Mouse (Mus musculus): ENCODE results near the gene Itgb5. TPM values are rescaled to one million over a fixed set of nuclear protein-coding genes. Genes with fewer than 3 reads are reported as not detected.

Gene Itgb5
- polyA plus RNA-seq, 1 experiment from 2014 or later, result 121 TPM

GRCm38 (mm10) chr16:33885671-33886328, 56.3 kb downstream of the Itgb5 start:
- Histone ChIP-seq H3K4me2 (ENCODE audit: low read depth, low read length) (no peak overlapping the region), H3K9me3 (ENCODE audit: control insufficient read depth, low read length) (no peaks in the 10 kb centered on the region), H3K4me1 (ENCODE audit: control insufficient read depth, insufficient read depth, low read length) (peaks cover 68% of the 10 kb centered on the region), H3K9ac (ENCODE audit: low read depth, low read length) (no peak overlapping the region), H3K4me3 (ENCODE audit: low read depth, low read length) (no peak overlapping the region), H3K36me3 (ENCODE audit: control insufficient read depth, insufficient read depth, low read length) (peaks cover 13% of the 10 kb centered on the region; the same call in 1 of the 2 replicates), H3K27ac (replicated peaks; ENCODE audit: low read depth, low read length) (peak overlapping the region; percentile 33; the same call in 1 of the 2 replicates), H3K27me3 (replicated peaks; ENCODE audit: control insufficient read depth, insufficient read depth, low read length) (no peaks in the 10 kb centered on the region)
- no peak for DNase-seq (ENCODE audit: low spot score)
- ATAC-seq (ENCODE audit: low read depth), result no peak
- 80% methylated on average over 14 of the region's 14 CpGs for WGBS

- ATAC-seq (ENCODE audit: low read depth) (no peak), DNase-seq (ENCODE audit: low spot score) (peak; percentile 50)
- H3K9ac ChIP-seq (ENCODE audit: low read depth, low read length), result no peak overlapping the region
- H3K27me3 ChIP-seq (replicated peaks; ENCODE audit: control insufficient read depth, insufficient read depth, low read length), result no peaks in the 10 kb centered on the region
- no peak overlapping the region for H3K4me2 ChIP-seq (ENCODE audit: low read depth, low read length)
- H3K9me3 ChIP-seq (ENCODE audit: control insufficient read depth, low read length), result no peaks in the 10 kb centered on the region
- peak overlapping the region; percentile 12; the same call in 1 of the 2 replicates for H3K27ac ChIP-seq (replicated peaks; ENCODE audit: low read depth, low read length)
- H3K4me1 ChIP-seq (ENCODE audit: control insufficient read depth, insufficient read depth, low read length), result peaks cover 76% of the 10 kb centered on the region
- no peak overlapping the region for H3K4me3 ChIP-seq (ENCODE audit: low read depth, low read length)
- H3K36me3 ChIP-seq (ENCODE audit: control insufficient read depth, insufficient read depth, low read length), result peaks cover 11% of the 10 kb centered on the region; the same call in 1 of the 2 replicates
- WGBS, result 22% methylated on average over 6 of the region's 6 CpGs
These were observed 57.2 kb downstream of the Itgb5 start for GRCm38 (mm10) chr16:33886665-33887064.

GRCm38 (mm10) chr16:33887981-33888380, 58.5 kb downstream of the Itgb5 start:
- no peak overlapping the region for H3K9ac ChIP-seq (ENCODE audit: low read depth, low read length)
- ATAC-seq (ENCODE audit: low read depth) (no peak), DNase-seq (ENCODE audit: low spot score) (no peak)
- H3K27ac ChIP-seq (replicated peaks; ENCODE audit: low read depth, low read length), result no peak overlapping the region
- H3K27me3 ChIP-seq (replicated peaks; ENCODE audit: control insufficient read depth, insufficient read depth, low read length), result no peaks in the 10 kb centered on the region
- H3K4me3 ChIP-seq (ENCODE audit: low read depth, low read length), result no peak overlapping the region
- H3K4me2 ChIP-seq (ENCODE audit: low read depth, low read length), result no peak overlapping the region
- WGBS, result 75% methylated on average over 2 of the region's 2 CpGs
- H3K36me3 ChIP-seq (ENCODE audit: control insufficient read depth, insufficient read depth, low read length), result peaks cover 11% of the 10 kb centered on the region; the same call in 1 of the 2 replicates
- no peaks in the 10 kb centered on the region for H3K9me3 ChIP-seq (ENCODE audit: control insufficient read depth, low read length)
- peaks cover 79% of the 10 kb centered on the region for H3K4me1 ChIP-seq (ENCODE audit: control insufficient read depth, insufficient read depth, low read length)

GRCm38 (mm10) chr16:33889000-33889607, 59.6 kb downstream of the Itgb5 start:
- no peaks in the 10 kb centered on the region for H3K9me3 ChIP-seq (ENCODE audit: control insufficient read depth, low read length)
- DNase-seq (ENCODE audit: low spot score), result peak; percentile 79
- no peak overlapping the region for H3K9ac ChIP-seq (ENCODE audit: low read depth, low read length)
- no peaks in the 10 kb centered on the region for H3K27me3 ChIP-seq (replicated peaks; ENCODE audit: control insufficient read depth, insufficient read depth, low read length)
- ATAC-seq (ENCODE audit: low read depth), result no peak; the same call in 1 of the 2 replicates
- H3K27ac ChIP-seq (replicated peaks; ENCODE audit: low read depth, low read length), result peak overlapping the region; percentile 55; the same call in 1 of the 2 replicates
- H3K4me1 ChIP-seq (ENCODE audit: control insufficient read depth, insufficient read depth, low read length), result peaks cover 69% of the 10 kb centered on the region
- no peak overlapping the region for H3K4me2 ChIP-seq (ENCODE audit: low read depth, low read length)
- 53% methylated on average over 13 of the region's 13 CpGs for WGBS
- H3K4me3 ChIP-seq (ENCODE audit: low read depth, low read length), result no peak overlapping the region
- peaks cover 11% of the 10 kb centered on the region; the same call in 1 of the 2 replicates for H3K36me3 ChIP-seq (ENCODE audit: control insufficient read depth, insufficient read depth, low read length)

GRCm38 (mm10) chr16:33891099-33891498, 61.6 kb downstream of the Itgb5 start:
- H3K27me3 ChIP-seq (replicated peaks; ENCODE audit: control insufficient read depth, insufficient read depth, low read length), result no peaks in the 10 kb centered on the region
- no peak overlapping the region for H3K9ac ChIP-seq (ENCODE audit: low read depth, low read length)
- peak overlapping the region; percentile 82 for H3K27ac ChIP-seq (replicated peaks; ENCODE audit: low read depth, low read length)
- no peaks in the 10 kb centered on the region for H3K9me3 ChIP-seq (ENCODE audit: control insufficient read depth, low read length)
- ATAC-seq (ENCODE audit: low read depth) (no peak), DNase-seq (ENCODE audit: low spot score) (no peak)
- no peaks in the 10 kb centered on the region for H3K36me3 ChIP-seq (ENCODE audit: control insufficient read depth, insufficient read depth, low read length)
- 0 out of 2 replicates have a peak overlapping the region, but pooled peaks have one; percentile 5 for H3K4me2 ChIP-seq (ENCODE audit: low read depth, low read length)
- 58% methylated on average over 8 of the region's 8 CpGs for WGBS
- H3K4me1 ChIP-seq (ENCODE audit: control insufficient read depth, insufficient read depth, low read length), result peaks cover 58% of the 10 kb centered on the region
- no peak overlapping the region for H3K4me3 ChIP-seq (ENCODE audit: low read depth, low read length)

GRCm38 (mm10) chr16:33891561-33892281, 62.3 kb downstream of the Itgb5 start:
- peak overlapping the region; percentile 21 for H3K4me3 ChIP-seq (ENCODE audit: low read depth, low read length)
- DNase-seq (ENCODE audit: low spot score), result peak; percentile 94

GRCm38 (mm10) chr16:33892539-33892938, 63.1 kb downstream of the Itgb5 start:
- H3K9me3 ChIP-seq (ENCODE audit: control insufficient read depth, low read length), result no peaks in the 10 kb centered on the region
- H3K27ac ChIP-seq (replicated peaks; ENCODE audit: low read depth, low read length), result peak overlapping the region; percentile 82
- H3K4me3 ChIP-seq (ENCODE audit: low read depth, low read length), result no peak overlapping the region
- H3K27me3 ChIP-seq (replicated peaks; ENCODE audit: control insufficient read depth, insufficient read depth, low read length), result no peaks in the 10 kb centered on the region
- no peaks in the 10 kb centered on the region for H3K36me3 ChIP-seq (ENCODE audit: control insufficient read depth, insufficient read depth, low read length)
- DNase-seq (ENCODE audit: low spot score) (peak; percentile 80), ATAC-seq (ENCODE audit: low read depth) (0 out of 2 replicates have a peak, but pooled peaks have one; percentile 15)
- H3K4me2 ChIP-seq (ENCODE audit: low read depth, low read length), result peak overlapping the region; percentile 40
- WGBS, result 30% methylated on average over 6 of the region's 6 CpGs
- peaks cover 47% of the 10 kb centered on the region for H3K4me1 ChIP-seq (ENCODE audit: control insufficient read depth, insufficient read depth, low read length)
- no peak overlapping the region for H3K9ac ChIP-seq (ENCODE audit: low read depth, low read length)

More at GRCm38 (mm10) chr16:33891561-33892281, 62.3 kb downstream of the Itgb5 start:
- Histone ChIP-seq H3K9ac (ENCODE audit: low read depth, low read length) (no peak overlapping the region; the same call in 1 of the 2 replicates), H3K9me3 (ENCODE audit: control insufficient read depth, low read length) (no peaks in the 10 kb centered on the region), H3K36me3 (ENCODE audit: control insufficient read depth, insufficient read depth, low read length) (no peaks in the 10 kb centered on the region), H3K4me1 (ENCODE audit: control insufficient read depth, insufficient read depth, low read length) (peaks cover 53% of the 10 kb centered on the region), H3K4me2 (ENCODE audit: low read depth, low read length) (peak overlapping the region; percentile 40), H3K27me3 (replicated peaks; ENCODE audit: control insufficient read depth, insufficient read depth, low read length) (no peaks in the 10 kb centered on the region), H3K27ac (replicated peaks; ENCODE audit: low read depth, low read length) (peak overlapping the region; percentile 82)
- 12% methylated on average over 14 of the region's 14 CpGs for WGBS
- ATAC-seq (ENCODE audit: low read depth), result peak; percentile 70

- Histone ChIP-seq H3K9me3 (ENCODE audit: control insufficient read depth, low read length) (no peaks in the 10 kb centered on the region), H3K36me3 (ENCODE audit: control insufficient read depth, insufficient read depth, low read length) (no peaks in the 10 kb centered on the region), H3K27me3 (replicated peaks; ENCODE audit: control insufficient read depth, insufficient read depth, low read length) (no peaks in the 10 kb centered on the region), H3K4me1 (ENCODE audit: control insufficient read depth, insufficient read depth, low read length) (peaks cover 41% of the 10 kb centered on the region), H3K4me2 (ENCODE audit: low read depth, low read length) (no peak overlapping the region), H3K9ac (ENCODE audit: low read depth, low read length) (no peak overlapping the region), H3K4me3 (ENCODE audit: low read depth, low read length) (no peak overlapping the region), H3K27ac (replicated peaks; ENCODE audit: low read depth, low read length) (no peak overlapping the region)
- 80% methylated on average over 4 of the region's 4 CpGs for WGBS
- DNase-seq (ENCODE audit: low spot score) (no peak), ATAC-seq (ENCODE audit: low read depth) (no peak)
These were observed 64.3 kb downstream of the Itgb5 start for GRCm38 (mm10) chr16:33893796-33894195.

Measured in embryonic facial prominence, embryonic 14.5 days (tissue).